Mouse (Mus musculus): ENCODE data around the gene Thrap3. TPM values are rescaled to one million over a fixed set of nuclear protein-coding genes. Genes with fewer than 3 reads are reported as not detected.
A peak's percentile ranks its signal among the peaks of the same experiment; 100 is the strongest.

Thrap3 gene
- polyA plus RNA-seq, 1 experiment from 2014 or later: 202 TPM

DNA sequence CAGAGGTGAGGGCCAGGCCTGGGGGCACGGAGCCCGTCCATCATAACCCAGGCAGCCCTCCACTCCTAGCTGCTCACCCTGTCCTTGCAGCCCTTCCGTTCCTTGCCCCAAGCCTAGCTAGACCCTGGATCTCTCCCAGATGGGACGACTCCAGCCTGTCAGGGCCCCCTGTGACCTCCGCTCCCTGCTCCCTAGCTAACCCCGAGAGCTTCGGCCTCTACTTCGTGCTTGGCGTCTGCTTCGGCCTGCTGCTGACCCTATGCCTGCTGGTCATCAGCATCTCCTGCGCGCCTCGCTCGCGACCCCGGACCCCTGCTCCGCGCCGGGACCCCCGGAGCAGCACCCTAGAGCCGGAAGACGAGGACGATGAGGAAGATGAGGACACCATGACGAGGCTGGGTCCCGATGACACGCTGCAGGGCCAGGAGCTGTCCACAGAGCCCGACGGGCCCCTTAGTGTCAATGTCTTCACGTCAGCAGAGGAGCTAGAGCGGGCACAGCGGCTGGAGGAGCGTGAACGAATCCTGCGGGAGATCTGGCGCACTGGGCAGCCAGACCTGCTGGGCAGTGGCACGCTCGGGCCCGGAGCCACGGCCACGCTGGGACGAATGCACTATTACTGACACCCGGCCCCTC, 53.4 kb downstream of the Thrap3 start:
- Histone ChIP-seq H3K27ac (peak overlapping the region; percentile 92), H3K27me3 (replicated peaks) (no peaks in the 10 kb centered on the region), H3K9ac (peak overlapping the region; percentile 53), H3K4me1 (replicated peaks) (peaks cover 39% of the 10 kb centered on the region), H3K9me3 (no peaks in the 10 kb centered on the region), H3K4me2 (replicated peaks) (peak overlapping the region; percentile 71), H3K4me3 (replicated peaks) (peak overlapping the region; percentile 54), H3K36me3 (0 out of 2 replicates have a peak, but pooled peaks cover 3% of the 10 kb centered on the region)
- WGBS: 25% methylated on average over 42 of the region's 42 CpGs
- peak; percentile 7; the same call in 1 of the 2 replicates for ATAC-seq

DNA sequence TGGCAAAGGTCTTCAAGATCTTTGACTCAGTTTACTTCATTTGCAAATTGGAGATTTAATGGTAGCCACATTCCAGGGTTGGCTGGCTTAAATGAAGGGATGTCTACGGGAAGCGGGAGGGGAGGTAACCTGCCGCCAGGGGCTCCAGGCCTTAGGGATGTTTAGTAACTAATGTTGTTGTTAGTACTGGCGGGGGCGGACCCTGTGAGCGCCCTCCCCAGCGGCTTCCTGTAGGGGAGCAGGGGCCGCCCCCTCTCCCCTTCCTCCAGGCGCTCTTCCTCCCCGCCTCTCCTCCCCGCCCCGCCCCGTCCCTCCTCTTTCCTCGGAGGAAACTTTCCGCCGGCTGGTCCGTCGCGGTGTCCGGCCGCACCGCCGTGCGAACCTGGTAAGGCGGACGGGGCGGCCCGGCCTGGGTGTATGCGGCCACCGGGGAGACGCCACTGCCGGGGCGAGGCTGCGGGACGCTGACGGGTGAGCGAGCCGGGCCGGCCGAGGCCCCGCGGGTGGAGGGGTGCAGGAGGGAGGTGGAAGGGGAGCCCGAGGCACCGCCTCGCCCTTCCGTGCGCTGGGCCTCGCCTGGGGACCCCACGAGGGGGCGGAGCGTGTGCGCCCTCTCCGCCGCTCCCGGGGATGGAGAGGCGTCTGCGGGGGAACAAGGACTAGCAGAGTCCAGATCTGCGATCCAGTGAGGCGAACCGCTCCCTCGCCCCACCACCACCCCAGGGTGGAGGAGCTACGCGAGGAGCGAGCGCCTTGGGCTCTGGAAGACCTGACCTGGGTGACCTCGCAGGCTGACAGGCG, 54.2 kb downstream of the Thrap3 start:
- H3K4me2 ChIP-seq (replicated peaks): peak overlapping the region; percentile 71
- H3K4me1 ChIP-seq (replicated peaks): peaks cover 39% of the 10 kb centered on the region
- ATAC-seq: peak; percentile 78
- H3K27me3 ChIP-seq (replicated peaks): no peaks in the 10 kb centered on the region
- H3K9me3 ChIP-seq: no peaks in the 10 kb centered on the region
- peak overlapping the region; percentile 54 for H3K4me3 ChIP-seq (replicated peaks)
- H3K36me3 ChIP-seq: 0 out of 2 replicates have a peak, but pooled peaks cover 3% of the 10 kb centered on the region
- H3K9ac ChIP-seq: peak overlapping the region; percentile 53
- peak overlapping the region; percentile 92 for H3K27ac ChIP-seq
- under 1% methylated on average over 59 of the region's 67 CpGs for WGBS

DNA sequence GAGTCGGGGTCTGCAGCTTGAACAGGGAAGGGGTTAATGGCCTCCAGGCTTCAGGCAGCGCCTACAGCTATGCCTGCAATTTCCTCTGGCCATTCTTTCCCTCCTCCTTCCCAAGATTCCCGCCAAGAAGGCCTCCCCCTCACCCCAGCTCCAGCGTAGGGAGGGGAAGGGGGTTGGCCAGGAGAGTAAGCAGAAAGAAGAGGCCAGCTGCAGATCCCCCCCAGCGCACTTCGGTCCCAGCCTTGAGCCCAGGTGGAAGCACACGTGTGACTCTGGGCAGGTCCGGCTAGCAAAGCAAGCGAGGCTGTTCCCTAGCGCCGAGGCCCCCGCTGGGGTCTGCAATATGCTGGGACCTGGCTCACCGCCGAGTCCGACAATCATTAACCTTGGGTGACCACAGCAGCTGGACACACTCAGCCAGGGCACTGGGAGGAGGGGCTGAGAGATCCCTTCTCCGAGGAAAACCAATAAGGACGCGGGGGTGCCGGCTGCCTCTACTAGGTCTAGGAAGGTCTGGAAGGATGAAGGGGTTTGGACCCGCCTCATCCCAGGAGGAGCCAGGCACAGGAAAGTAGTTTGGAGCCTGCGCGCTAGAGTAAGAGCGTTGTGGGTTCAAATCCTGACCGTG, 54.9 kb downstream of the Thrap3 start, which contains the start of gene Eva1b:
TSS of gene Eva1b (plus strand) at position 212 of the 628 bp plus-strand sequence.
- Histone ChIP-seq H3K4me3 (replicated peaks) (peak within 1 kb of the TSS; percentile 54), H3K27ac (peak within 1 kb of the TSS; percentile 92), H3K4me1 (replicated peaks) (peaks cover 39% of the 10 kb centered on the region), H3K4me2 (replicated peaks) (peak within 1 kb of the TSS; percentile 71), H3K36me3 (0 out of 2 replicates have a peak, but pooled peaks cover 3% of the 10 kb centered on the region), H3K9me3 (no peaks in the 10 kb centered on the region), H3K27me3 (replicated peaks) (no peaks in the 10 kb centered on the region), H3K9ac (peak within 1 kb of the TSS; percentile 53)
- ATAC-seq: peak; percentile 84
- 3% methylated on average over 24 of the region's 24 CpGs for WGBS

DNA sequence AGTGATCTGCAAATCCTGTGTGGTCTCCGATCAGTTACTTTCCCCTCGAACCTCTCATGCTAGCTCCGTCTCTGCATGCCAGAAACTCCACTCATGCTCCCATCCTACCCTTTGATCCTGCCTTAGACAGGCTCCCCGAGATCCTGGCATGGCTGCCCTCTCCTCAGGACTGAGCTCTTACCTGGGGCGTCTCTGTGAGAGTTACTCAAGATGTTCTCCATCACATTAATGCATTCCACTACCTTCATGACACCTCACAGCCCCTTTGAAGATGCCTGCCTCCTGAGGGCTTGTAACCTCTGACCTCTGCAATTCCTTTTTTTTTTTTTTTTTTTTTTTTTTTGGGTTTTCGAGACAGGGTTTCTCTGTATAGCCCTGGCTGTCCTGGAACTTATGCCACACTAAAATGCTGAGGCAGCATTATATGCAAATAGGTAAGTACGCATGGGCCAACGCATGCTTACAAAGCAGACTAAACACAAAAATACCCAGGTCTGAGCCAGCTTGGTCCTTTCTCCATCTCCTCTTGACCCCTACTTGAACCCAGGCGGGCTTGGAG, 55.5 kb downstream of the Thrap3 start:
- no peak for ATAC-seq
- peak overlapping the region; percentile 71 for H3K4me2 ChIP-seq (replicated peaks)
- H3K4me3 ChIP-seq (replicated peaks): peak overlapping the region; percentile 54; the same call in 1 of the 2 replicates
- peaks cover 39% of the 10 kb centered on the region for H3K4me1 ChIP-seq (replicated peaks)
- 0 out of 2 replicates have a peak, but pooled peaks cover 1% of the 10 kb centered on the region for H3K36me3 ChIP-seq
- WGBS: 32% methylated on average over 9 of the region's 9 CpGs
- peak overlapping the region; percentile 92 for H3K27ac ChIP-seq
- no peak overlapping the region for H3K9ac ChIP-seq
- no peaks in the 10 kb centered on the region for H3K9me3 ChIP-seq
- H3K27me3 ChIP-seq (replicated peaks): no peaks in the 10 kb centered on the region

DNA sequence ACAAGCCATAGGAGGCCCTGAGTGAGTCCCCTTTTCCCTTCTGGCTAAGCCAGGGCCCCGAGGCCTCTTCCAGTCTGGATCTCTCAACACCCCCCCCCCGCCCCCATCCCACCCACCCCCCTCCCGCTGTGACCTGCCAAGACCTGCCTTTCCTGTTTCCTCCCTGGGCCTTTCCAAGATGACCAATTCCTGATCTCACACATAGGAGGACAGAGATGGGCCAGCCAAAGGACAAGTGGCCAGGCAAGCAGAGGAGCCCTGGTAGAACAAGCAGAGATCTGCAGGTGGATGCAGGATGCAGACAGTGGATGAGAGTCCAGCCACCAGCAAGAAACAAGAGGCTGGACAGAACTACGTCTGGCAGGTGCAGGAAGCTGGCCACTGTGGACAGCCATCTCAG, 57.2 kb downstream of the Thrap3 start:
- peaks cover 32% of the 10 kb centered on the region for H3K4me1 ChIP-seq (replicated peaks)
- H3K27me3 ChIP-seq (replicated peaks): no peaks in the 10 kb centered on the region
- ATAC-seq: no peak
- H3K36me3 ChIP-seq: no peaks in the 10 kb centered on the region
- no peak overlapping the region for H3K27ac ChIP-seq
- H3K4me3 ChIP-seq (replicated peaks): no peak overlapping the region
- H3K4me2 ChIP-seq (replicated peaks): no peak overlapping the region
- H3K9me3 ChIP-seq: no peaks in the 10 kb centered on the region
- no peak overlapping the region for H3K9ac ChIP-seq
- WGBS: 39% methylated on average over 3 of the region's 4 CpGs

DNA sequence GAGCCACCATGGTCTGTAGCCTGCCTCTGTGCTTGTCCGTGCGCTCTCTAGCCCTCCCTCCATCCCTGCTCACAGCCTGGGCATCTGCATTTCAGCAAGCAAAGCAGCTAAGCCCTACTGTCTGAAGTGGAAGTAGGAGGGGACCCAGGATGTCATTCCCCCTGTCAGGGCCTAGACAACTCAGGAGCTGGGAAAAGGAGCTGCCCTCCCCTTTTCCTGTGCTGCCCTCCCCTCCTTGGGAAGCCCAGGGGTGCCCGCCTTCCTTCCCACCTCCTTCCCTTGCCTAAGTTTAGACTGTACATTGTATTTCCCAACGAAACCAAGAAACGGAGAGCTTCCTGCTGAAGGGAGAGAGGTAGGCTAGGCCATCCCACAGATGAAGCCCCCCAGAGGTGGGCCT, 61.5 kb downstream of the Thrap3 start:
- Histone ChIP-seq H3K36me3 (peaks cover 23% of the 10 kb centered on the region), H3K9me3 (no peaks in the 10 kb centered on the region), H3K9ac (no peak overlapping the region), H3K4me2 (replicated peaks) (no peak overlapping the region), H3K27ac (peak overlapping the region; percentile 40; the same call in 1 of the 2 replicates), H3K4me3 (replicated peaks) (no peak overlapping the region), H3K27me3 (replicated peaks) (no peaks in the 10 kb centered on the region), H3K4me1 (replicated peaks) (no peaks in the 10 kb centered on the region; the same call in none of the 2 replicates)
- ATAC-seq: no peak
- 61% methylated on average over 5 of the region's 5 CpGs for WGBS

DNA sequence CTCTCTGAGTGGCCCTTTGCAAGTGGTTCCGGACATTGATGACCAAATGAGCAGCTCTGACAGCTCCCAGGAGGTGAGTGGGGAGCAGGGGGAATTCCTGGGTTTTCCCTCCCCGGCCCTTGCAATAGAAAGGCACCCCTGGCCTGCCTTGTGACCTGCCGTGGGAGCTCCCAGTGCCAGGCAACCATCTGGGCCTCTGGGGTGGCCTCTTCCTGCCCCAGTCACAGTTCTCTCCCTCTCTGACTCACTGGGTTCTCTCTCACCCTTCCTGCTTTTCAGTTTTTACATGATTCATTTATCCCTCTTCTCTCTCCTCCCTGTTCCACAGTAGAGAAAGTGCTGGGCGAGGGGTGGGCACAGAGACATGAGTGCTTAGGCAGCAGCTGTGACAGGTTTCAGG, 64.8 kb downstream of the Thrap3 start:
- Histone ChIP-seq H3K4me3 (replicated peaks) (no peak overlapping the region), H3K27me3 (replicated peaks) (no peaks in the 10 kb centered on the region), H3K4me1 (replicated peaks) (peaks cover 7% of the 10 kb centered on the region), H3K9me3 (no peaks in the 10 kb centered on the region), H3K4me2 (replicated peaks) (no peak overlapping the region), H3K36me3 (peaks cover 34% of the 10 kb centered on the region), H3K27ac (no peak overlapping the region), H3K9ac (no peak overlapping the region)
- 83% methylated on average over 4 of the region's 4 CpGs for WGBS
- no peak for ATAC-seq

DNA sequence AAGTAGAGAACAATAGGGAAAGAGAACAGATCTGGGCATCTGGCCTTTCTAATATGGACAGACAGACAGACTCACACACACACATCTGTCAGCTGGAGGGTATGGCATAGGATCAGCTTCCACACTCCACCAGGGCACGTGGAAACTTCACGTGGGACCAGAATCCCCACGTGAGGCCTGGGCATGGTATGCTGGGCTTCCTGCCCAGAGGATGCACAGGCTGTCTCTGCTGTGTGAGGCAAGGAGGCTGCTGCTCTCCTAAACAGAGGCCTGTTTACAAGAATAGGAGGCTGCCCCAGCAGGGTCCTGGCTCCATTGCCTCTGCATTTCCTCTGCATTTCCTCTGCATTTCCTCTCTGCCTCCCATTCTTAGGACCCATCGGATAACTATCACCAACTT, 67.9 kb downstream of the Thrap3 start:
- no peak for ATAC-seq
- no peaks in the 10 kb centered on the region for H3K9me3 ChIP-seq
- H3K4me3 ChIP-seq (replicated peaks): no peak overlapping the region
- peaks cover 30% of the 10 kb centered on the region for H3K36me3 ChIP-seq
- 80% methylated on average over 4 of the region's 4 CpGs for WGBS
- H3K27ac ChIP-seq: no peak overlapping the region
- H3K4me1 ChIP-seq (replicated peaks): peaks cover 34% of the 10 kb centered on the region
- no peaks in the 10 kb centered on the region for H3K27me3 ChIP-seq (replicated peaks)
- no peak overlapping the region for H3K4me2 ChIP-seq (replicated peaks)
- H3K9ac ChIP-seq: no peak overlapping the region

DNA sequence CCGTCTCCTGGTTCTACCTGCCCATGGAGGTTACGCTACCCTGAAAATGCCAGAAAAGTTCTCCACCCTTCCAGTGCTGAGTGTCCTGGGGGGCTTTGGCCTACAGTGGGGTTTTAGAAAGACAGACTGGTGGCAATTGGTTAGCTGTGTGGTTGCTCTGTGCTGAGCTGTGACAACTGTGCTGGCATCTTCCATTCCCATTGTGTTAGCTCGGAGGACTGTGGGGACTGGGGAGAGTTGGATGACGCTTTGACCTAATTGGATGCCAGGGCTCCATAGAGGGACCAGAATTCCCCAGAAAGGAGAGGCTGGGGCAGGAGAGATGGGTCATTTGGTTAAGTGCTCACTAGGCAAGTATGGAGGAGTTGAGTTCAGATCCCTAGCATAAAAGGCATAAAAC, 68.3 kb downstream of the Thrap3 start:
- peaks cover 30% of the 10 kb centered on the region for H3K36me3 ChIP-seq
- H3K9me3 ChIP-seq: no peaks in the 10 kb centered on the region
- WGBS: 95% methylated on average over 4 of the region's 4 CpGs
- no peak for ATAC-seq
- no peak overlapping the region for H3K4me2 ChIP-seq (replicated peaks)
- no peak overlapping the region for H3K4me3 ChIP-seq (replicated peaks)
- no peaks in the 10 kb centered on the region for H3K27me3 ChIP-seq (replicated peaks)
- no peak overlapping the region for H3K9ac ChIP-seq
- no peak overlapping the region for H3K27ac ChIP-seq
- H3K4me1 ChIP-seq (replicated peaks): peaks cover 37% of the 10 kb centered on the region

DNA sequence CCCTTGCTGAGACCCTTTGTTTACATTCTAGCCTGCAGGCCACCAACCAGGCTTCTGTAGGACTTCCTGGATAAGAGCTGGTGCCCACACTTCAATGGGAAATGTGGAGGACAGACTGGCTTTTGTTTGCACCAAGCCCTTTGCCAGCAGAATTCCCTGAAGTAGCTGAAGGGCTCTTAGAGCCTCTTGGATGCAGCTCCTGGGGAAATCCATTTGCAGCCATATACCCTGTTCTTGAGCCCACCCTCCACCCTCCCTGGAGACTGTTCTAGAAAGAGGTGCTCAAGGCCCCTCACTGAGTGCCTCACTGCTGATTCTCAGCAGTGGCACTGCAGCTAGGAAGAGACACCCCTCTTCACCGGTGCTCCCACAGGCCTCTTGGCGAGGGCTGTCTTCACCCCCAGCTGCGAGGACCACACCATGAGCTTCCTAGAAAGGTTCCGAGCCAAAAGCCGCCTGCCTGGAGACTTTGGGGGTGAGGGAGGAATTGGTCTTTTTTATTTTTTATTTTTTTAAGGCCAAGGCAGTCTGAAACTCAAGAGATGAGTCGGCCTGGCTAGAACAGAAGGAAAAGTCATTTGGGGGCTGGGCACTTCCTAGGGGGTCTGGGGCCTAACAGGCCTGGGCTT, 69.8 kb downstream of the Thrap3 start:
- Histone ChIP-seq H3K27ac (peak overlapping the region; percentile 45; the same call in 1 of the 2 replicates), H3K27me3 (replicated peaks) (no peaks in the 10 kb centered on the region), H3K9ac (no peak overlapping the region), H3K4me1 (replicated peaks) (peaks cover 37% of the 10 kb centered on the region), H3K4me3 (replicated peaks) (no peak overlapping the region), H3K36me3 (peaks cover 28% of the 10 kb centered on the region), H3K4me2 (replicated peaks) (no peak overlapping the region), H3K9me3 (no peaks in the 10 kb centered on the region)
- ATAC-seq: no peak
- WGBS: 63% methylated on average over 6 of the region's 6 CpGs

DNA sequence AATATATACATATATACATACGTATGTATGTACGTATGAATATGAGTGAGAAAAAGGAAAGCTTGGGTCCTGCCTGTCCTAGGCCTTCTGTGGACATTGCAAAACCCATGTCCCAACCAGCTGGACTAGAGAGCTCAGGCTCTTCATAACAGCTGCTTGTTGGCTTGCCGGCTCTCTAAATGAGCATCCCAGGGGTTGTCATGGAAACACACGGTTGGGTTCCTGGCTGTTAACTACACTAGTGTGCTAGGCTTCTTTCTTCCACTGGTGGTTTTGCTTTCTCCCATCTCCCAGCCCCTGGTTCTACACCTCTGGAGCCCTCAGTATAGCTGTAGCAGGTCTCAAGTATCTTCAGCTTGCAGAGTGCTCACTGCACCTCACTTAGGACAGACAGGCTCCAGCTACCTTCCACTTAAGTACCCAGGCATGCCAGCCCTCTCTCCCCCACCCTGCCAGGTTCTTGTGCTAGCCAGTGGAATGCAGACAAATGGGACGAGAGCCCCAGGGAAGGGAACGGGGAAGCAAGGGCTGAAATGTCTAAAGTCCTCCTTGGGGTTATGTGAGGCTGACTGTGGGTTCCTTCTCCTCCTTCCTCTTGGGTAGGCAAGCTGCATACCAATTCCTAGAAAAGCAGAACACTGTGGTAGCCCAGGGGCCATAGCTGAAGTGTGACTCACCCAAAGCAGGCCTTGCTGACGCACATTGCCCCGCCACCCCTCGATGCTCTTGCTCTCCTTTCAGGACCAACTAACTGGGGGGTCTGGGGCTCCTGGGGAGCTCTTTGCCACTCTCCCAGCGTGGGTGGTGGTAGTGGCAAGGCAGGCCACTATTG, 71.1 kb downstream of the Thrap3 start:
- 56% methylated on average over 10 of the region's 10 CpGs for WGBS
- no peak overlapping the region for H3K9ac ChIP-seq
- no peaks in the 10 kb centered on the region for H3K27me3 ChIP-seq (replicated peaks)
- no peak overlapping the region for H3K4me3 ChIP-seq (replicated peaks)
- no peak overlapping the region for H3K4me2 ChIP-seq (replicated peaks)
- H3K4me1 ChIP-seq (replicated peaks): peaks cover 37% of the 10 kb centered on the region
- ATAC-seq: no peak
- peaks cover 29% of the 10 kb centered on the region for H3K36me3 ChIP-seq
- peak overlapping the region; percentile 45; the same call in 1 of the 2 replicates for H3K27ac ChIP-seq
- no peaks in the 10 kb centered on the region for H3K9me3 ChIP-seq
